Mouse (Mus musculus) limb, embryonic 13.5 days (tissue): ENCODE data around the gene Cckbr. TPM values are rescaled to one million over a fixed set of nuclear protein-coding genes. Genes with fewer than 3 reads are reported as not detected.

Source experiments
- ATAC-seq: fragments of 200-750 bp; cut with Nextera tagmentation; 2 replicates; pipeline ENCODE4 v1.8.0; 2017; ENCODE audit warnings: low read depth, moderate number of reproducible peaks, moderate TSS enrichment; ENCODE audit not compliant: low FRiP score
- H3K27ac ChIP-seq: fragments of 300-500 bp; sonication (generic); 2 replicates; pipeline ENCODE4 v1.5.1; 2015; ENCODE audit warnings: inconsistent platforms, mild to moderate bottlenecking, moderate library complexity
- H3K27me3 ChIP-seq: fragments of 300-500 bp; sonication (generic); 2 replicates; pipeline ENCODE4 v1.6.1; 2015; ENCODE audit warnings: mild to moderate bottlenecking, inconsistent platforms
- H3K36me3 ChIP-seq: fragments of 300-500 bp; sonication (generic); 2 replicates; pipeline ENCODE4 v1.6.1; 2015; ENCODE audit warnings: inconsistent platforms, mild to moderate bottlenecking, moderate library complexity
- H3K4me1 ChIP-seq: fragments of 300-500 bp; sonication (generic); 2 replicates; pipeline ENCODE4 v1.6.1; 2015; ENCODE audit warnings: inconsistent platforms
- H3K4me2 ChIP-seq: fragments of 300-500 bp; sonication (generic); replicated peaks from 2 replicates; pipeline ENCODE4 v1.6.1; 2015; ENCODE audit warnings: inconsistent platforms, mild to moderate bottlenecking, moderate library complexity
- H3K4me3 ChIP-seq: fragments of 300-500 bp; sonication (generic); 2 replicates; pipeline ENCODE4 v1.5.1; 2015; ENCODE audit warnings: moderate library complexity, mild to moderate bottlenecking, inconsistent platforms
- H3K9ac ChIP-seq: fragments of 300-500 bp; sonication (generic); 2 replicates; pipeline ENCODE4 v1.6.1; 2015; ENCODE audit warnings: mild to moderate bottlenecking, inconsistent platforms
- H3K9me3 ChIP-seq: fragments of 300-500 bp; sonication (generic); 2 replicates; pipeline ENCODE4 v1.6.1; 2016; ENCODE audit warnings: inconsistent platforms
- WGBS: fragments of 180-500 bp; shearing (Covaris S2); methylation state at CpG from one replicate; pipeline ENCODE4 v1.1.7; 2015; 5-methylcytosine and 5-hydroxymethylcytosine counted together
- polyA plus RNA-seq: library from polyadenylated mRNA; unstranded; fragments of >200 nt; fragmentation: Nextera tagmentation; extraction: Ambion mirVana; gene quantifications from 2 replicates; pipeline ENCODE4 v1.2.1, GENCODE M21; 2015

Cckbr gene
- 0.09 TPM in 1 of 2 replicates, not detected in the other for polyA plus RNA-seq

DNA sequence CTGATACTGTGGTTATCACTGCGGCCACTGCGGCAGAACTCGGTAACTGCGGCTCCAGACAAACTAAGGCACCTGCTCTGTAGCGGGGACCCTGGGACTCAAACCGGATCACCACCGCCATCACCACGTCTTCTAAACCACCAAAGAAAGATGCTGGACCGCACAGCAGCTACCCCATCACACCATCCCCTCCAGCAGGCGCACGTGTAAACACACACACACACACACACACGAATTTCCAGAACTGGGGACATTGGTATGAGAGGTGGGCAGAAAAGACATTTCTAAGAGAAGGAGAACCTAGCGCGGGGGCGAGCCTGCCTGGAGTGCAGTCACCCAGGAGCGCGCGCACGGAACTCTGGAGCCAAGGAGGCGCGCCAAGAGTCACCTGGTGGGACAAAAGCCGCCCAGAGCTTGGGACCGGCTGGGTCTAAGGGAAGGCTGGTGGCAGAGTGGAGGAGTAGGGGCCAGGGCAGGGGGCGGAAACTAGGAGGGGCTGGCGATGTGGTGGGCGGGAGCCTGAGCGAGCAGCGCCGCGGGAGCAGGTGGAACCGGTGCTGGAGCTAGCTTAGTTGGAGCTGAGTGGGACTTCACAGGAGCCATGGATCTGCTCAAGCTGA is at the start of gene Cckbr:
Gene Cckbr (plus strand): TSS at position 308 of the 620 bp plus-strand sequence.
- no peaks in the 10 kb centered on the region for H3K36me3 ChIP-seq
- H3K4me3 ChIP-seq, result peak within 1 kb of the TSS; percentile 44
- H3K4me1 ChIP-seq, result peaks cover 10% of the 10 kb centered on the region; the same call in 1 of the 2 replicates
- no peak within 1 kb of the TSS for H3K27ac ChIP-seq
- ATAC-seq, result peak; percentile 71; the same call in 1 of the 2 replicates
- H3K9ac ChIP-seq, result peak within 1 kb of the TSS; percentile 3; the same call in 1 of the 2 replicates
- peaks cover 62% of the 10 kb centered on the region for H3K27me3 ChIP-seq
- H3K9me3 ChIP-seq, result no peaks in the 10 kb centered on the region
- WGBS, result under 1% methylated on average over 30 of the region's 31 CpGs
- peak within 1 kb of the TSS; percentile 75 for H3K4me2 ChIP-seq

DNA sequence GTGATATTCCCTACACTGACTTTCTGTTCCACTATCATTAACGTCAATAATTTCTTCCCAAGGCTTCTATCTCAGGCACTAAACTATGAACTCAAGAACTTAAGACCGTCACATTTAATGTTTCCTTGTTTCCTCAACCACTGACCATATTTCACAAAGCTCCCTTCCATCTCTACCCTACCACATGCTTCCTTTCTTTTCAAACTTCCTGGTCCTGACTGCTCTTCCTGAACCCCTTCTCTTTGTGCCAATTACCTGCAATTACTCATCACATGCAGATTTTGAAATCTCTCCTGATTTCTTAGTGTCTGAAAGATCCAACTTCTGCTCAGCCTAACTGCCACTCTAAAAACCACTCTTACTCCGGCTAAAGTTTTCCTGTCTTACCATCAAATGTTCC is 45.2 kb upstream of the Cckbr start:
- Histone ChIP-seq H3K36me3 (peaks cover 92% of the 10 kb centered on the region), H3K4me3 (no peak overlapping the region), H3K27ac (no peak overlapping the region), H3K4me1 (no peaks in the 10 kb centered on the region), H3K9me3 (no peaks in the 10 kb centered on the region), H3K27me3 (no peaks in the 10 kb centered on the region), H3K4me2 (no peak overlapping the region), H3K9ac (no peak overlapping the region)
- WGBS, result 91% methylated on average over 3 of the region's 3 CpGs
- no peak for ATAC-seq

DNA sequence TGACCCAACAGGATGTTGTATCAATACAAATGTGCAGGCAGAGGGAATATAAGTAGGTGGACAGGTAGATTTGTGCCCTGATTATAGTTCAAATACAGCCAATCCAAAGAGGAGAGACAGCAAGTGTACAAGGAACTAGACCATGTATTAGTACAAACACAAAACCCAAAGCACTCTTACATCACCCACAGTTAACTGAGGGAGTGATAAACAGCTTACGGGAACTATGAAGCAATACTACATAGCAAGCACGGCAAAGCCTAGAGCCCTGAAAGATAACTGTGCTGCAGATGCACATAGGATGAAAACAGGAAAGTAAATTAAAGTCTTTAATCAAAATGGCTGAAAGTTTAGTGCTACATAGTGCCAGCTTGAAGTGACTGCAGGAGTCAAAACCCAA is 37.8 kb upstream of the Cckbr start:
- H3K4me3 ChIP-seq, result no peak overlapping the region
- H3K4me2 ChIP-seq, result no peak overlapping the region
- H3K27me3 ChIP-seq, result no peaks in the 10 kb centered on the region
- no peaks in the 10 kb centered on the region for H3K9me3 ChIP-seq
- H3K9ac ChIP-seq, result no peak overlapping the region
- WGBS, result 95% methylated on average over 2 of the region's 2 CpGs
- ATAC-seq, result no peak
- H3K36me3 ChIP-seq, result peaks cover 81% of the 10 kb centered on the region
- H3K4me1 ChIP-seq, result no peaks in the 10 kb centered on the region
- no peak overlapping the region for H3K27ac ChIP-seq

DNA sequence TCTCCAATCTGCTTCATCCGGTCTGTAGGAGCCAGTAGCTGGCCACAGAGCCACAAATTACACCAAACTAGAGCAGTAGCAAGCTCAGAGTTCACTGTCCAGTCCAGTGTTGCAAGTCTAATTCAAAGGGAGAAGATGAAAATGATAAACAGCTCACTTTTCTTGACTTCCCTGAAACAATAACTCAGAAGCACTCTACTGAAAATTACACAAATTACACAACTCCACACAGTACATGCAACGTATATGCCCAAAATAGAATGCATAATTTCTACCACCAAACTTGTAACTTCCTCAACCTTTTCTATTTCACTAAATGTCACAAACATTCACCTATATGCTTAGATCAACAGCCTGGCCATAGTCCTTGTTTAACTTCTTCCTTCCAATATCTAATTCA is 35.3 kb upstream of the Cckbr start:
- peaks cover 68% of the 10 kb centered on the region for H3K36me3 ChIP-seq
- H3K4me2 ChIP-seq, result no peak overlapping the region
- ATAC-seq, result no peak
- H3K27me3 ChIP-seq, result no peaks in the 10 kb centered on the region
- H3K9me3 ChIP-seq, result no peaks in the 10 kb centered on the region
- no peak overlapping the region for H3K9ac ChIP-seq
- H3K27ac ChIP-seq, result no peak overlapping the region
- no peaks in the 10 kb centered on the region for H3K4me1 ChIP-seq
- WGBS, result 99% methylated on average over 2 of the region's 2 CpGs
- no peak overlapping the region for H3K4me3 ChIP-seq

DNA sequence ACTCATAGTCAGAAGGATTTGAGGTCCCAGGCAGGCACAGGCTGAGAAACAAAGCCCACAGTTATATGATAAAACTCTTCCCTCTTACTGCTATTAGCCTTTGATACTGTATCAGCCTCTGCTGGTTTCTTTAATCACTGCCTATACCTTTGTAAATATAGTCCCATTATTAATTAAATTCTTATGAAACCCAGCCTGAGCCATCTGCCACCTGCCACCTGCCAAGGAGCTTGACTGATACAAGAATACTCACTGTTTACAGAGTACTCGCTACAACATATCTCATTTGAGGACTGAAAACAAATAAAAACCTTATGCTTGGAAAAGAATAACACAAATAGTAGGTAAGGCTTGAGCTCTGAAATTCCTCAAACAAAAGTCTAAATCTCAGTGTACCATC is 30.9 kb upstream of the Cckbr start:
- Histone ChIP-seq H3K4me2 (no peak overlapping the region), H3K27me3 (no peaks in the 10 kb centered on the region), H3K9me3 (no peaks in the 10 kb centered on the region), H3K27ac (no peak overlapping the region), H3K36me3 (peaks cover 28% of the 10 kb centered on the region), H3K4me3 (no peak overlapping the region), H3K4me1 (peaks cover 12% of the 10 kb centered on the region), H3K9ac (no peak overlapping the region)
- 87% methylated on average over 1 of the region's 1 CpGs for WGBS
- no peak for ATAC-seq

DNA sequence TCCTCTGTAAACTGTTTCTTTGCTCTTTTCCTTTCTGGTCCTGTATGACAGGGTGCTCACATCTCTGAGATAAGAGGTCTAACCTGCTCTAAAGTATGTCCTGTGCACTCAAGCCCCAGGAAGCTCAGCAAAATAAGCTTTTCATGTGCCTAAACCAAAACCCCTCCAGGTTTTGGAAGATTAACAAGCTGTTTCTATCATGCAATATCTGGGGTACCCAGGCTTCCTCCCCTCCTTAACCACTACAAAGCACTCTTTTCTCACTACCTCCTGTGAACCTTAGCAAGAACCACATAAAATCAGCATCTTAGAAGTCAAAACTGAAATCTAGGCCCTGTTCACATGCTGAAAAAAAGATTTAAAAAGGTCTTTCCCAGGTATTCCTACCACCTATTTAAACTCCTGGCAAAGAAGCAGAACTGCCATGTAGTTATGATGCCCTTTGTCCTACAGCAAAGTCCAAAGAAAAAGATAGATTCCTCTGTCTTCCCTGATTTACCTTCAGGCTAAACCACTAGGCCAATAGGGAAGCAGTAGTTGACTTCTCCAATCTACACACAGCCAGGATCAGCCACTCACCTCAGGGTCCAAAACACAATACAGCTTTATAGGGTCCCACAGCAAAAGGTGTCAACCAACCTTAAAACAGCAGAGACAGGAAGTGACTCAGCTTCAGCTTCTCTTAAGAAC is 30.3 kb upstream of the Cckbr start:
- H3K27me3 ChIP-seq, result no peaks in the 10 kb centered on the region
- H3K36me3 ChIP-seq, result peaks cover 22% of the 10 kb centered on the region
- H3K9me3 ChIP-seq, result no peaks in the 10 kb centered on the region
- no peak overlapping the region for H3K4me2 ChIP-seq
- peaks cover 12% of the 10 kb centered on the region for H3K4me1 ChIP-seq
- no peak overlapping the region for H3K27ac ChIP-seq
- H3K4me3 ChIP-seq, result no peak overlapping the region
- no peak for ATAC-seq
- no peak overlapping the region for H3K9ac ChIP-seq

DNA sequence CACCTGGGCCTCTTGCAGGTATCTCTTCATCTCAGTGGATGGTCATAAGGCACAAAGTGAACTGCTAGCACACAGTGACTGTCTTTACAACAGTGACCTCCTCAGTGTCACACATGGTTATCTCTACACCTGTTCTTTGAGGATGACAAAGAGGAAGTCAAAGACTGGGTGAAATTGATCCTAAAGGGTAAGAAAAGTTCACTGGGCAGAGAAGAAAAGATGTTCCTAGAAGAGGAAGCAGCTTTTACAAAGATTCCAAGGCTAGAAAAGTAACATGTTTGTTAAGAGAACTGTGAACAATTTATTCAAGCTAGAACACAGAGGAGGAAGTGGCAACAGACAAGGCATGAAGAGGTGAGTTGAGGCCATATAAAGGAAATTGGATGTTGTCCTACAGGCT is 29.4 kb upstream of the Cckbr start:
- H3K36me3 ChIP-seq, result peaks cover 21% of the 10 kb centered on the region
- no peaks in the 10 kb centered on the region for H3K27me3 ChIP-seq
- no peak overlapping the region for H3K27ac ChIP-seq
- no peak overlapping the region for H3K4me2 ChIP-seq
- H3K4me3 ChIP-seq, result no peak overlapping the region
- H3K4me1 ChIP-seq, result peaks cover 17% of the 10 kb centered on the region
- H3K9me3 ChIP-seq, result no peaks in the 10 kb centered on the region
- no peak for ATAC-seq
- H3K9ac ChIP-seq, result no peak overlapping the region

DNA sequence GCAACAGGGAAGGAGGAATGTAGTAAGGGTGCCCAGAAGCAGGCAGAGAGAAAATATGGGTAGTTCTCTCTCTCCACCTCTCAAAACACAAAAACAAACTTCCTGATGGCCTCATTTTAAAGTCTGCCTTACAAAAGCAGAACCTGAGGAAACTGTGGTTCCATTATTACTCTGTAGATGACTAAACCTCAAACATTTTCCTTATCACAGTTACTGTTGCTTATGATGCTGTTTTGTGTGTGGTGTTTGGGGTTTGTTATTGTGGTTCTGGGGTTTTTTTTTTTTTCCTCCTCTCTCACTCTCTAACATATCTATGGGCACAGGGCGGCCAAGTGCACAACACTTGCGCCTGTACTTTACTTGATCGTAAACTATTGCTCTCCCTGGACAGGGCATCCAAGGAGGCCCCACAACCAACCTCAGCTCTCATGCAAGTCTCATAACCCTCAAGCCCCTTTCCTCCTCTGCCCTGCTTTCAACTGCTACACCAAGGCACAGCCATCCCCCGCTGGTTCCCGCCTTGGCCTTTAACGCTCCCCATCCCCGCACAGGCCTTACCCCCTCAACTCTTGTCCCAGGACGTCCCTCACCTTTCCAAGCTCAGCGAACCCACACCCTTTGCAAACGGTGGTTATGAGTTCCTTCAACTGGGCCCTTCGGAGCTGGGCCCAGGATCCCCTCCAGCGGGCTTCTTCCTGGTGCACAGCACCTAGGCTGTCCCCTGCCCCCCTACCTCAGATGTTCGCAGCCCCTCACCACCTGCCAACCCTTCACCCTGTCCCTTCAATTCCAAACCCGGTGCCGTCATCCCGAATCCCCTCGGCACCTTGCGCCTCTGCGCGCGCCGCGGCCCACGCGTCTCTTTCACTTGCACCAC is 26.2 kb upstream of the Cckbr start:
- Histone ChIP-seq H3K4me3 (peak overlapping the region; percentile 88), H3K36me3 (peaks cover 6% of the 10 kb centered on the region), H3K9ac (peak overlapping the region; percentile 89), H3K9me3 (no peaks in the 10 kb centered on the region), H3K4me2 (peak overlapping the region; percentile 83), H3K4me1 (peaks cover 17% of the 10 kb centered on the region), H3K27me3 (no peaks in the 10 kb centered on the region), H3K27ac (peak overlapping the region; percentile 15; the same call in 1 of the 2 replicates)
- under 1% methylated on average over 25 of the region's 25 CpGs for WGBS
- peak; percentile 34 for ATAC-seq

DNA sequence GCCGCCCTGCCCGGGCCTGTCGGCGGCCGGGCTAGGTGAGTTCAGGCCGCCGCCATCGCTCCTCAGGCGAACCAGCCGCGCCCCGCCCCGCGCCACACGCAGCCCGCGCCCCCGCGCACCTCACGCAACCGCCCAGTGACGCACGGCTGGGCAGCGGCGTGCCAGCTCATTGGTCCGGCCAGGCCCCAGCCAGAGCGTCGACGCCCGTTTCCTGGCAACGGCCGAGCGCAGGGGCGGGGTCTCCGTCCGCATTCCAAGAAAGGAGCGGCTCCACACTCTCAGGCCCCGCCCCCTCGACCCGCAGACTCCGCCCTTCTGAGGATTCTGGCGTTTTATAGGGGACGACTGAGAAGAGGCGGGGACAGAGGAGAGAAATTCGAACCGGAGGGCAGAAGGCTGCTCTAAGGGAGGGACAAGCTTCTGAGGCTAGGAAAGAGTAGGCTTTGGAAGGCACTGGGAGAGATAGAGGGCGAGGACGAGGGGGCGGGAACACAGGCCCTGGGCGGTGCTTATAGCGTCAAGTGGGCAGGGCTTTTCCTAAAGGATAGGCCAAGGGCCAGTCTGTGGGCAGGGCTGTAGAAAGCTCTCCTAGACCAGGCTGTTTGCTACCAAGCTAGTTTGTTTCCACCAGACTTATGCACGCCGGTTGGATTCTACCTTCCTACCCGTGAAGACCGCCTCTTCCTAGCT is 25.5 kb upstream of the Cckbr start, which contains the start of gene Fam160a2:
Gene Fam160a2 (minus strand): TSS at position 120 of the 690 bp plus-strand sequence.
- Histone ChIP-seq H3K9ac (peak within 1 kb of the TSS; percentile 89), H3K27ac (peak within 1 kb of the TSS; percentile 81), H3K9me3 (no peaks in the 10 kb centered on the region), H3K4me1 (peaks cover 17% of the 10 kb centered on the region), H3K4me2 (peak within 1 kb of the TSS; percentile 83), H3K4me3 (peak within 1 kb of the TSS; percentile 88), H3K36me3 (peaks cover 2% of the 10 kb centered on the region; the same call in 1 of the 2 replicates), H3K27me3 (no peaks in the 10 kb centered on the region)
- WGBS, result under 1% methylated on average over 55 of the region's 55 CpGs
- ATAC-seq, result peak; percentile 99

DNA sequence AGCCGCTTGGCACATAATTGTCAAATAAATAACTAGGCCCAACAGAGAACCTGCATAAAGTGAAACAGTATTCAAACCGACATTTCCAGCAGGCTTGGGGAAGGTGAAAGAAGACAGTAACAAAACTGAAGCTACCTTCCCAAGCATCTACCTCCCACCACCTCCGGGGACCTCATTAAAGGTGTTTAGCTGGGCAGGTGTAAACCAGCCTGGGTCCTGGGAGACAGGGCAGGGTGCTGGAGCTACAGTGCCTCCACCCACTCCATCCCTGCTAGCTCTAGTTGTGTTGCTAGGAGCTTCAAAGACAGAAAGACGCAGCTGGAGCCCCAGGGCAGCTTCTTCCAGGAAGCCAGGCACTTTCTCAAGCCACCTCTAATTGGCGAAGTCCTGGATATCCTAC is 21.3 kb upstream of the Cckbr start, which contains the start of gene Cnga4:
Gene Cnga4 (plus strand): TSS at position 301 of the 400 bp plus-strand sequence.
- no peak within 1 kb of the TSS for H3K9ac ChIP-seq
- H3K4me3 ChIP-seq, result no peak within 1 kb of the TSS
- no peaks in the 10 kb centered on the region for H3K36me3 ChIP-seq
- 53% methylated on average over 5 of the region's 5 CpGs for WGBS
- no peak within 1 kb of the TSS for H3K27ac ChIP-seq
- no peak for ATAC-seq
- no peaks in the 10 kb centered on the region for H3K9me3 ChIP-seq
- H3K27me3 ChIP-seq, result no peaks in the 10 kb centered on the region
- no peak within 1 kb of the TSS for H3K4me2 ChIP-seq
- peaks cover 7% of the 10 kb centered on the region for H3K4me1 ChIP-seq

DNA sequence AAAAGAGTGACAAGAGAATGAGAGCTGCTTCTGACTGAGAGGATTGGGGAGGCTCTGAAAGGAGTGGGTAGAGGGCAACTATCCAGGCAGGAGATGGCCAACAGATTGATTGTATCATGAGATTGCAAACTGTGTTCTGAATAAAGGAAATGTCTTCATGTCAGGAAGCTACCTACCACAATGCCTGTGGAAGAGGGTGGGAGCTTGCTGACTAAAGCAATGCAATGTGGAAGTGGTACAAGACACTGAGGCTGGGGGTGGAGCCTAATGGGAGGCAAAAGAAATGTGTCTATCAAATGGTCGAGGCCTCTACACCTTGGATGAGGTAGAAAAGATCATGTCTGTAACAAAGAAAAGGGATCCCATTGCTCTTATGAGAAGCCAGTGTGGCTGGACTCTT is 19.2 kb upstream of the Cckbr start:
- 66% methylated on average over 1 of the region's 1 CpGs for WGBS
- no peak overlapping the region for H3K9ac ChIP-seq
- H3K27me3 ChIP-seq, result 0 out of 2 replicates have a peak, but pooled peaks cover 2% of the 10 kb centered on the region
- H3K27ac ChIP-seq, result no peak overlapping the region
- H3K9me3 ChIP-seq, result no peaks in the 10 kb centered on the region
- no peaks in the 10 kb centered on the region for H3K4me1 ChIP-seq
- no peaks in the 10 kb centered on the region for H3K36me3 ChIP-seq
- no peak overlapping the region for H3K4me3 ChIP-seq
- no peak overlapping the region for H3K4me2 ChIP-seq
- ATAC-seq, result no peak
